Mouse (Mus musculus): Measurements from ENCODE around the gene Shld1.

DNA sequence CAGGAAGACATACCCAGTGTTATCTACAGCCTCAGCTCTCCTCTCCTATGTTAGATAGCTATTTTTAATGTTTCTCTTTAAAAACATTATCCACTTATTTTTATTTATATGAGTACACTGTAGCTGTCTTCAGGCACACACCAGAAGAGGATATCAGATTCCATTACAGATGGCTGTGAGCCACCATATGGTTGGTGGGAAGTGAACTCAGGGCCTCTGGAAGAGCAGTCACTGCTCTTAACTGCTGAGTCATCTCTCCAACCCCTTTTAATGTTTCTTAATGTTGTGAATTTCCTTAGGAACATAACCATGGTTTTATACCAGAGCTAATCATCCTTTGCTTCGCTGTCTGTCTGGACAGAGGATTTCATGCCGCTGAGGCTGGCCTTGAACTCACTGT, 35.1 kb downstream of the Shld1 start:
- TF ChIP-seq CTCF (IDR thresholded peaks at IDR 0.05; ENCODE audit: low read depth) (no peak), EP300 (IDR thresholded peaks at IDR 0.05; ENCODE audit: low read depth) (no peak)

Measured in heart, postnatal 0 days (tissue).